Mouse (Mus musculus) myocyte (in vitro differentiated cells): ENCODE measurements at regions not wholly inside any gene's neighbourhood (a gene's known extent, or its start where the extent isn't known, plus 50 kb on each side); places are given as distances from the start of the nearest gene placed in this dataset.

Experiments used
- CEBPB ChIP-seq: IDR thresholded peaks from 2 replicates; pipeline ENCODE4 v1.6.1; 2011; ENCODE audit warnings: mild to moderate bottlenecking, moderate library complexity; ENCODE audit not compliant: poor library complexity, insufficient read depth, severe bottlenecking
- E2F4 ChIP-seq: IDR thresholded peaks from one replicate; pipeline ENCODE4 v1.6.1; 2011; ENCODE audit warnings: mild to moderate bottlenecking, control low read depth, moderate library complexity; ENCODE audit not compliant: insufficient read depth
- MAX ChIP-seq: IDR thresholded peaks from one replicate; pipeline ENCODE4 v1.6.1; 2011; ENCODE audit warnings: low read depth, mild to moderate bottlenecking, control low read depth
- POLR2A ChIP-seq: IDR thresholded peaks from one replicate; pipeline ENCODE4 v1.6.1; 2011; ENCODE audit warnings: low read depth, mild to moderate bottlenecking, control low read depth, moderate library complexity; ENCODE audit not compliant: insufficient read length
- SRF ChIP-seq: IDR thresholded peaks from one replicate; pipeline ENCODE4 v1.6.1; 2011; ENCODE audit warnings: low read depth; ENCODE audit not compliant: control insufficient read depth, insufficient read length

GRCm38 (mm10) chr2:173356786-173357185 is 80.5 kb upstream of the Pmepa1 start:
- TF ChIP-seq E2F4 (no peak), MAX (no peak), POLR2A (no peak), SRF (no peak), CEBPB (no peak)
